Mouse (Mus musculus): ENCODE results near the gene Uqcrc1. TPM values are rescaled to one million over a fixed set of nuclear protein-coding genes. Genes with fewer than 3 reads are reported as not detected.

Uqcrc1 gene
- total RNA-seq, 1 experiment = 354 TPM

- in situ Hi-C loops (cut with MboI; ENCODE audit: low sequenced_read_pairs in 2 of 2, unreplicated experiment in 2 of 2) = no loop called here
- Histone ChIP-seq H3K4me3 (ENCODE audit: insufficient read depth in 1 of 2, low read depth in 1 of 2, low read length in 2 of 2, poor library complexity in 1 of 2, severe bottlenecking in 1 of 2) (no peak within 1 kb of the TSS), H3K9ac (ENCODE audit: insufficient read depth, low read depth, low read length, poor library complexity, severe bottlenecking) (no peak within 1 kb of the TSS), H3K27ac (ENCODE audit: insufficient read depth, low read depth, low read length, poor library complexity, severe bottlenecking) (no peak within 1 kb of the TSS), H3K4me1 (ENCODE audit: control insufficient read depth in 2 of 2, insufficient read depth in 2 of 2, low read length in 2 of 2, poor library complexity in 1 of 2) (no peaks in the 10 kb centered on the region), H3K9me3 (ENCODE audit: control insufficient read depth, insufficient read depth, low read depth, low read length) (no peaks in the 10 kb centered on the region), H3K36me3 (ENCODE audit: control insufficient read depth, insufficient read depth, low read length, poor library complexity, severe bottlenecking) (no peaks in the 10 kb centered on the region)
- DNase-seq (ENCODE audit: low read depth, low spot score) = no peak
- TF ChIP-seq MAFK (IDR thresholded peaks at IDR 0.05; ENCODE audit: insufficient read depth, low read depth, low read length) = no peak
- no peak for TF ChIP-seq CHD2 (IDR thresholded peaks at IDR 0.05; ENCODE audit: low read depth, low read length)
- no peak for TF ChIP-seq HCFC1 (IDR thresholded peaks at IDR 0.05; ENCODE audit: borderline replicate concordance, insufficient read depth, low read length)
- no peak for TF ChIP-seq ZNF384 (IDR thresholded peaks at IDR 0.05; ENCODE audit: low read depth, low read length)
- no peak for TF ChIP-seq ZC3H11A (IDR thresholded peaks at IDR 0.05; ENCODE audit: borderline replicate concordance, low read depth, low read length)
These were observed 21.9 kb upstream of the Uqcrc1 start, which contains the start of gene Tmem89 for GRCm38 (mm10) chr9:108914491-108914890. Tmem89 (plus strand) TSS chr9:108914619.

- no peak for TF ChIP-seq ZNF384 (IDR thresholded peaks at IDR 0.05; ENCODE audit: low read depth, low read length)
- TF ChIP-seq HCFC1 (IDR thresholded peaks at IDR 0.05; ENCODE audit: borderline replicate concordance, insufficient read depth, low read length) = no peak
- no peak for TF ChIP-seq CHD2 (IDR thresholded peaks at IDR 0.05; ENCODE audit: low read depth, low read length)
- no peak for TF ChIP-seq MAFK (IDR thresholded peaks at IDR 0.05; ENCODE audit: insufficient read depth, low read depth, low read length)
- TF ChIP-seq ZC3H11A (IDR thresholded peaks at IDR 0.05; ENCODE audit: borderline replicate concordance, low read depth, low read length) = no peak
- Histone ChIP-seq H3K4me3 (ENCODE audit: insufficient read depth in 1 of 2, low read depth in 1 of 2, low read length in 2 of 2, poor library complexity in 1 of 2, severe bottlenecking in 1 of 2) (no peak overlapping the region), H3K9me3 (ENCODE audit: control insufficient read depth, insufficient read depth, low read depth, low read length) (no peaks in the 10 kb centered on the region), H3K36me3 (ENCODE audit: control insufficient read depth, insufficient read depth, low read length, poor library complexity, severe bottlenecking) (no peaks in the 10 kb centered on the region), H3K9ac (ENCODE audit: insufficient read depth, low read depth, low read length, poor library complexity, severe bottlenecking) (no peak overlapping the region), H3K4me1 (ENCODE audit: control insufficient read depth in 2 of 2, insufficient read depth in 2 of 2, low read length in 2 of 2, poor library complexity in 1 of 2) (peaks cover 1 to 8% of the 10 kb centered on the region in 2 experiments; a peak in 2 of 4 replicates), H3K27ac (ENCODE audit: insufficient read depth, low read depth, low read length, poor library complexity, severe bottlenecking) (no peak overlapping the region)
- DNase-seq (ENCODE audit: low read depth, low spot score) = no peak
- in situ Hi-C loops (cut with MboI; ENCODE audit: low sequenced_read_pairs in 2 of 2, unreplicated experiment in 2 of 2) = no loop called here
These were observed 10.5 kb upstream of the Uqcrc1 start for GRCm38 (mm10) chr9:108925897-108926296.

- Histone ChIP-seq H3K4me1 (ENCODE audit: control insufficient read depth in 2 of 2, insufficient read depth in 2 of 2, low read length in 2 of 2, poor library complexity in 1 of 2) (peaks cover under 1 to 7% of the 10 kb centered on the region in 2 experiments; a peak in 2 of 4 replicates), H3K9me3 (ENCODE audit: control insufficient read depth, insufficient read depth, low read depth, low read length) (no peaks in the 10 kb centered on the region), H3K27ac (ENCODE audit: insufficient read depth, low read depth, low read length, poor library complexity, severe bottlenecking) (no peak overlapping the region), H3K36me3 (ENCODE audit: control insufficient read depth, insufficient read depth, low read length, poor library complexity, severe bottlenecking) (no peaks in the 10 kb centered on the region), H3K9ac (ENCODE audit: insufficient read depth, low read depth, low read length, poor library complexity, severe bottlenecking) (no peak overlapping the region), H3K4me3 (ENCODE audit: insufficient read depth in 1 of 2, low read depth in 1 of 2, low read length in 2 of 2, poor library complexity in 1 of 2, severe bottlenecking in 1 of 2) (no peak overlapping the region)
- TF ChIP-seq ZNF384 (IDR thresholded peaks at IDR 0.05; ENCODE audit: low read depth, low read length) (no peak), CHD2 (IDR thresholded peaks at IDR 0.05; ENCODE audit: low read depth, low read length) (no peak), MAFK (IDR thresholded peaks at IDR 0.05; ENCODE audit: insufficient read depth, low read depth, low read length) (no peak), HCFC1 (IDR thresholded peaks at IDR 0.05; ENCODE audit: borderline replicate concordance, insufficient read depth, low read length) (no peak), ZC3H11A (IDR thresholded peaks at IDR 0.05; ENCODE audit: borderline replicate concordance, low read depth, low read length) (no peak)
- no peak for DNase-seq (ENCODE audit: low read depth, low spot score)
- in situ Hi-C loops (cut with MboI; ENCODE audit: low sequenced_read_pairs in 2 of 2, unreplicated experiment in 2 of 2) = no loop called here
These were observed 8.0 kb upstream of the Uqcrc1 start for GRCm38 (mm10) chr9:108928424-108928823.

- Histone ChIP-seq H3K9ac (ENCODE audit: insufficient read depth, low read depth, low read length, poor library complexity, severe bottlenecking) (no peak overlapping the region), H3K4me1 (ENCODE audit: control insufficient read depth in 2 of 2, insufficient read depth in 2 of 2, low read length in 2 of 2, poor library complexity in 1 of 2) (no peaks in the 10 kb centered on the region; a peak in 1 of 4 replicates), H3K4me3 (ENCODE audit: insufficient read depth in 1 of 2, low read depth in 1 of 2, low read length in 2 of 2, poor library complexity in 1 of 2, severe bottlenecking in 1 of 2) (no peak overlapping the region), H3K36me3 (ENCODE audit: control insufficient read depth, insufficient read depth, low read length, poor library complexity, severe bottlenecking) (peaks cover 17% of the 10 kb centered on the region), H3K9me3 (ENCODE audit: control insufficient read depth, insufficient read depth, low read depth, low read length) (no peaks in the 10 kb centered on the region), H3K27ac (ENCODE audit: insufficient read depth, low read depth, low read length, poor library complexity, severe bottlenecking) (no peak overlapping the region)
- no peak for DNase-seq (ENCODE audit: low read depth, low spot score)
- no peak for TF ChIP-seq ZNF384 (IDR thresholded peaks at IDR 0.05; ENCODE audit: low read depth, low read length)
- no peak for TF ChIP-seq HCFC1 (IDR thresholded peaks at IDR 0.05; ENCODE audit: borderline replicate concordance, insufficient read depth, low read length)
- TF ChIP-seq ZC3H11A (IDR thresholded peaks at IDR 0.05; ENCODE audit: borderline replicate concordance, low read depth, low read length) = no peak
- no peak for TF ChIP-seq CHD2 (IDR thresholded peaks at IDR 0.05; ENCODE audit: low read depth, low read length)
- no peak for TF ChIP-seq MAFK (IDR thresholded peaks at IDR 0.05; ENCODE audit: insufficient read depth, low read depth, low read length)
- in situ Hi-C loops (cut with MboI; ENCODE audit: low sequenced_read_pairs in 2 of 2, unreplicated experiment in 2 of 2) = no loop called here
These were observed 442 bp upstream of the Uqcrc1 start for GRCm38 (mm10) chr9:108935991-108936390.

- TF ChIP-seq CHD2 (IDR thresholded peaks at IDR 0.05; ENCODE audit: low read depth, low read length) = no peak
- no peak for TF ChIP-seq ZC3H11A (IDR thresholded peaks at IDR 0.05; ENCODE audit: borderline replicate concordance, low read depth, low read length)
- Histone ChIP-seq H3K4me3 (ENCODE audit: insufficient read depth in 1 of 2, low read depth in 1 of 2, low read length in 2 of 2, poor library complexity in 1 of 2, severe bottlenecking in 1 of 2) (no peak overlapping the region), H3K9me3 (ENCODE audit: control insufficient read depth, insufficient read depth, low read depth, low read length) (no peaks in the 10 kb centered on the region), H3K36me3 (ENCODE audit: control insufficient read depth, insufficient read depth, low read length, poor library complexity, severe bottlenecking) (peaks cover 79% of the 10 kb centered on the region), H3K27ac (ENCODE audit: insufficient read depth, low read depth, low read length, poor library complexity, severe bottlenecking) (no peak overlapping the region), H3K9ac (ENCODE audit: insufficient read depth, low read depth, low read length, poor library complexity, severe bottlenecking) (no peak overlapping the region), H3K4me1 (ENCODE audit: control insufficient read depth in 2 of 2, insufficient read depth in 2 of 2, low read length in 2 of 2, poor library complexity in 1 of 2) (no peaks in the 10 kb centered on the region)
- in situ Hi-C loops (cut with MboI; ENCODE audit: low sequenced_read_pairs in 2 of 2, unreplicated experiment in 2 of 2) = no loop called here
- DNase-seq (ENCODE audit: low read depth, low spot score) = no peak
These were observed 8.7 kb downstream of the Uqcrc1 start for GRCm38 (mm10) chr9:108945111-108945510.

All from ES-E14 (cell line).